21 mouse cellular contexts compared by ENCODE assay signal in genomic region chr5:115877425-115877824, GRCm38 (mm10). TPM values are rescaled to one million over a fixed set of nuclear protein-coding genes. Genes with fewer than 3 reads are reported as not detected.
A peak's percentile ranks its signal among the peaks of the same experiment; 100 is the strongest.
DNase-seq lines count a peak whose midpoint lies in the region; ATAC-seq and TF ChIP-seq lines count a peak whose summit lies in the region.
"Had no signal": no experiment of that assay in that cellular context is flagged by ENCODE, and none has a peak within 500 bp of the region (broad histone marks: within the 10 kb centered on the region; RNA-seq: fewer than 3 reads in every experiment).

No protein-coding gene starts in this region.

- WGBS in kidney, postnatal 0 days = 93% methylated on average over 6 of the region's 6 CpGs
- 95% methylated on average over 6 of the region's 6 CpGs for WGBS in kidney, embryonic 15.5 days
- WGBS in spleen, adult 2 months = 89% methylated on average over 6 of the region's 6 CpGs

- H3K4me1 ChIP-seq in kidney, postnatal 0 days (replicated peaks; ENCODE audit: insufficient read depth, low read length) = no peaks in the 10 kb centered on the region
- H3K4me1 ChIP-seq in kidney, embryonic 15.5 days = no peaks in the 10 kb centered on the region
- no peaks in the 10 kb centered on the region for H3K4me1 ChIP-seq in spleen, adult 2 months (ENCODE audit: control insufficient read depth, insufficient read depth, insufficient read length)
- H3K4me1 ChIP-seq in ES-Bruce4 (ENCODE audit: control insufficient read depth, insufficient read depth, low read length) = no peaks in the 10 kb centered on the region
- H3K4me1 ChIP-seq in embryonic fibroblast, embryonic 13.5 days (ENCODE audit: control insufficient read depth, insufficient read depth, low read length) = no peaks in the 10 kb centered on the region
- H3K4me1 ChIP-seq: embryonic facial prominence, embryonic 13.5 days; intestine, embryonic 15.5 days had no signal

- H3K36me3 ChIP-seq in kidney, postnatal 0 days (ENCODE audit: insufficient read depth, low read length) = peaks cover 13% of the 10 kb centered on the region; the same call in 1 of the 2 replicates
- peaks cover 53% of the 10 kb centered on the region for H3K36me3 ChIP-seq in kidney, embryonic 15.5 days
- H3K36me3 ChIP-seq in spleen, adult 2 months (ENCODE audit: control insufficient read depth, insufficient read depth, low read length) = no peaks in the 10 kb centered on the region
- H3K36me3 ChIP-seq in ES-Bruce4 (ENCODE audit: control insufficient read depth, insufficient read depth, low read length, poor library complexity, severe bottlenecking) = peaks cover 17% of the 10 kb centered on the region

- H3K4me3 ChIP-seq in kidney, postnatal 0 days (replicated peaks; ENCODE audit: low read depth, low read length) = no peak overlapping the region
- no peak overlapping the region for H3K4me3 ChIP-seq in kidney, embryonic 15.5 days (replicated peaks)
- no peak overlapping the region for H3K4me3 ChIP-seq in spleen, adult 2 months (ENCODE audit: extremely low read depth, insufficient read depth, insufficient read length)
- no peak overlapping the region for H3K4me3 ChIP-seq in ES-Bruce4 (ENCODE audit: low read depth, low read length)
- no peak overlapping the region for H3K4me3 ChIP-seq in embryonic fibroblast, embryonic 13.5 days (ENCODE audit: insufficient read depth, low read length)
- H3K4me3 ChIP-seq: embryonic facial prominence, embryonic 13.5 days; intestine, embryonic 15.5 days; left cerebral cortex, adult 2 months had no signal

- H3K9ac ChIP-seq in kidney, postnatal 0 days (ENCODE audit: low read depth, low read length) = no peak overlapping the region
- no peak overlapping the region for H3K9ac ChIP-seq in kidney, embryonic 15.5 days
- H3K9ac ChIP-seq in ES-Bruce4 (ENCODE audit: low read depth, poor library complexity, severe bottlenecking) = no peak overlapping the region
- H3K9ac ChIP-seq: embryonic facial prominence, embryonic 13.5 days; hindbrain, embryonic 14.5 days; intestine, embryonic 15.5 days had no signal

- no peak overlapping the region for H3K27ac ChIP-seq in kidney, postnatal 0 days
- H3K27ac ChIP-seq in kidney, embryonic 15.5 days = no peak overlapping the region
- no peak overlapping the region for H3K27ac ChIP-seq in spleen, adult 2 months (ENCODE audit: insufficient read depth, low read length)
- no peak overlapping the region for H3K27ac ChIP-seq in ES-Bruce4 (ENCODE audit: insufficient read depth, low read length)
- H3K27ac ChIP-seq in embryonic fibroblast, embryonic 13.5 days (ENCODE audit: insufficient read depth, low read length) = no peak overlapping the region
- H3K27ac ChIP-seq: embryonic facial prominence, embryonic 13.5 days; hindbrain, embryonic 14.5 days; intestine, embryonic 15.5 days; left cerebral cortex, adult 2 months had no signal

- DNase-seq in kidney, postnatal 0 days (ENCODE audit: low spot score) = no peak
- no peak for DNase-seq in spleen, adult 2 months (ENCODE audit: low read depth in 1 of 2, low spot score in 2 of 2)
- no peak for DNase-seq in spleen, adult 18-20 months
- no peak for DNase-seq in heart, postnatal 4 days
- DNase-seq: adrenal gland, postnatal 10 days; cerebellum, adult 9-11 months; heart, postnatal 10 days; kidney, postnatal 14 days; lung, postnatal 36 days; right cerebral cortex, postnatal 25 days; thymus, postnatal 14 days had no signal

- no peaks in the 10 kb centered on the region for H3K9me3 ChIP-seq in kidney, postnatal 0 days (replicated peaks; ENCODE audit: low read length)
- no peaks in the 10 kb centered on the region for H3K9me3 ChIP-seq in kidney, embryonic 15.5 days (replicated peaks)
- H3K9me3 ChIP-seq in ES-Bruce4 (replicated peaks; ENCODE audit: control insufficient read depth, insufficient read depth, low read length, poor library complexity, severe bottlenecking) = no peaks in the 10 kb centered on the region
- H3K9me3 ChIP-seq: embryonic facial prominence, embryonic 13.5 days; intestine, embryonic 15.5 days had no signal

- no peak overlapping the region for H3K4me2 ChIP-seq in kidney, postnatal 0 days (ENCODE audit: low read length)
- H3K4me2 ChIP-seq in kidney, embryonic 15.5 days = no peak overlapping the region
- H3K4me2 ChIP-seq: embryonic facial prominence, embryonic 13.5 days; heart, embryonic 11.5 days; hindbrain, embryonic 14.5 days; intestine, embryonic 15.5 days had no signal

- no peak for ATAC-seq in kidney, postnatal 0 days (replicated peaks; ENCODE audit: low FRiP score, low read depth)
- no peak for ATAC-seq in kidney, embryonic 15.5 days (replicated peaks; ENCODE audit: low FRiP score)
- ATAC-seq: intestine, embryonic 15.5 days; midbrain, embryonic 16.5 days; Patski had no signal

- peak; percentile 20; the same call in 1 of the 2 replicates for TF ChIP-seq CTCF in kidney, postnatal 0 days (IDR thresholded peaks at IDR 0.05; ENCODE audit: low read depth)
- peak; percentile 5; the same call in 1 of the 2 replicates for TF ChIP-seq CTCF in spleen, adult 2 months (IDR thresholded peaks at IDR 0.05; ENCODE audit: extremely low read depth, insufficient read depth, insufficient read length, insufficient replicate concordance)
- peak; percentile 41 for TF ChIP-seq CTCF in ES-Bruce4 (IDR thresholded peaks at IDR 0.05; ENCODE audit: low read depth, low read length)
- TF ChIP-seq CTCF in embryonic fibroblast, embryonic 13.5 days (IDR thresholded peaks at IDR 0.05; ENCODE audit: borderline replicate concordance, insufficient read depth, low read length) = 0 out of 2 replicates have a peak, but pooled peaks have one; percentile 6

- TF ChIP-seq POLR2A in spleen, adult 2 months (IDR thresholded peaks at IDR 0.05; ENCODE audit: low read depth, low read length) = no peak
- TF ChIP-seq POLR2A in ES-Bruce4 (IDR thresholded peaks at IDR 0.05; ENCODE audit: insufficient read depth, low read length) = no peak
- no peak for TF ChIP-seq POLR2A in embryonic fibroblast, embryonic 13.5 days (IDR thresholded peaks at IDR 0.05; ENCODE audit: low read depth, low read length)

- TF ChIP-seq EP300 in ES-Bruce4 (IDR thresholded peaks at IDR 0.05; ENCODE audit: insufficient read depth, low read depth, low read length) = no peak

- H3K27me3 ChIP-seq in kidney, postnatal 0 days (ENCODE audit: insufficient read depth, low read length) = no peaks in the 10 kb centered on the region
- H3K27me3 ChIP-seq in kidney, embryonic 15.5 days = no peaks in the 10 kb centered on the region
- H3K27me3 ChIP-seq in spleen, adult 2 months (ENCODE audit: control insufficient read depth, insufficient read depth, low read length) = no peaks in the 10 kb centered on the region
- no peaks in the 10 kb centered on the region for H3K27me3 ChIP-seq in ES-Bruce4 (ENCODE audit: control insufficient read depth, insufficient read depth, low read length, poor library complexity, severe bottlenecking)
- H3K27me3 ChIP-seq: embryonic facial prominence, embryonic 13.5 days; intestine, embryonic 15.5 days; Patski had no signal

RNA-seq across cellular contexts. Expression of gene Cit, which starts 32.3 kb away (rescaled TPM):
- 8.8 and 11.4 TPM in 2 replicates for polyA plus RNA-seq in kidney, postnatal 0 days (2015; fragmentation: Nextera tagmentation; extraction: Ambion mirVana)
- 35.4 and 39.2 TPM in 2 replicates for polyA plus RNA-seq in kidney, embryonic 15.5 days (2015; fragmentation: Nextera tagmentation; extraction: Ambion mirVana)
- polyA plus RNA-seq in spleen, adult 2 months (2012; rRNA removed) = 6.3 and 7.8 TPM in 2 replicates
- polyA plus RNA-seq in ES-Bruce4 (2011; ENCODE audit: insufficient read depth, insufficient read length, low read depth, missing spikeins) = 59.5 and 67.1 TPM in 2 replicates
- polyA plus RNA-seq in embryonic fibroblast, embryonic 13.5 days (2011; ENCODE audit: insufficient read length, low read depth, missing spikeins) = 12.8 and 14.3 TPM in 2 replicates
- total RNA-seq in heart, postnatal 4 days (2021) = 10 to 100 TPM; 22.7 to 25.4 TPM
